Mouse (Mus musculus): ENCODE results near the gene Pccb. TPM values are rescaled to one million over a fixed set of nuclear protein-coding genes. Genes with fewer than 3 reads are reported as not detected.

Gene Pccb
- polyA plus RNA-seq, 1 experiment from 2014 or later, result 19.1 TPM

- no peak for ATAC-seq (ENCODE audit: low FRiP score, low read depth)
- Histone ChIP-seq H3K4me3 (no peak overlapping the region), H3K36me3 (no peaks in the 10 kb centered on the region), H3K4me2 (replicated peaks) (peak overlapping the region; percentile 67; the same call in 1 of the 2 replicates), H3K9ac (replicated peaks) (no peak overlapping the region), H3K27ac (replicated peaks) (no peak overlapping the region), H3K9me3 (no peaks in the 10 kb centered on the region), H3K27me3 (no peaks in the 10 kb centered on the region), H3K4me1 (peaks cover 11% of the 10 kb centered on the region)
- 49% methylated on average over 5 of the region's 5 CpGs for WGBS
These were observed 37.8 kb upstream of the Pccb start for GRCm38 (mm10) chr9:101072506-101072905.

DNA sequence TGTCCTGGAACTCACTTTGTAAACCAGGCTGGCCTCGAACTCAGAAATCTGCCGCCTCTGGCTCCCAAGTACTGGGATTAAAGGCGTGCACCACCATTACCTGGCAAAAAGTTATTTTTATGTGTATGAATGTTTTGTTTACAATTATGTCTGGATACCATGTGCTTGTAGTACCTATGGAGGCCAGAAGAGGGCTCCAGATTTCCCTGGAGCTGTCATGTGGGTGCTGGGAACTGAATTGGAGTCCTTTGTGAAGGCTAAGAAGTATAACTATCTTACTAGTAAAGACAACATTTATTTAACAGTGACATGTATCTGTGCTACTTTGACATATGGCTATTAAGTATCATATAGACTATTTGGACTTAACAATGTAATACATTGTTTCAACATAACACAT is 35.1 kb upstream of the Pccb start:
- H3K36me3 ChIP-seq, result no peaks in the 10 kb centered on the region
- 92% methylated on average over 3 of the region's 3 CpGs for WGBS
- H3K4me2 ChIP-seq (replicated peaks), result no peak overlapping the region
- ATAC-seq (ENCODE audit: low FRiP score, low read depth), result no peak
- H3K27me3 ChIP-seq, result no peaks in the 10 kb centered on the region
- H3K9me3 ChIP-seq, result no peaks in the 10 kb centered on the region
- no peak overlapping the region for H3K4me3 ChIP-seq
- H3K4me1 ChIP-seq, result no peaks in the 10 kb centered on the region; the same call in 1 of the 2 replicates
- no peak overlapping the region for H3K27ac ChIP-seq (replicated peaks)
- no peak overlapping the region for H3K9ac ChIP-seq (replicated peaks)

- 82% methylated on average over 3 of the region's 3 CpGs for WGBS
- no peak overlapping the region for H3K27ac ChIP-seq (replicated peaks)
These were observed 30.4 kb upstream of the Pccb start for GRCm38 (mm10) chr9:101065076-101065602.

DNA sequence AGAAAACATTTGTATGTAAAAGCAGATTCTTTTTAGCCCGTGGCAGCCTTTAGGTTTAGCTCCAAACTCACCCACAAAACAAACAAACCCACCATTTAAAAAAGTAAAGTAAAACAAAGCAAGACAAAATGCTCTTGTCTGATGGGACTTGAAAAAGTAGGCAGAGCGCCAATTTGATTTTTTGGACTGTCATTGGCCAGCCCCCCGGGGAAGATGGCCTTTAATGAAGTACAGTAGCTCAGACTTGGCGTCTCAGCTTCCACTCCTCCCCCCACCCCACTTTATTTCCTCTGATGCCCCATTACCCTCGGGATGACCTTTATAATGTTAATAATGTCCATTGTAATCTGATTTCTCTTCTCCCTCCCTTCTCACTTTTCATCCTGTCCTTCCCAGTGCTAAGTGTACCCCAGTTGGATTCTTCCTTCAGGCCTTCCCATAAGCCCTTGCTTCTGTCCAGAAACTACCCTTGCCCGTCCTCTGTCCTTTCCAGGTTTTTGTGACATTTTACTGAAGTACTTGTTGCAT is 27.6 kb upstream of the Pccb start:
- Histone ChIP-seq H3K4me3 (no peak overlapping the region), H3K36me3 (no peaks in the 10 kb centered on the region), H3K4me1 (no peaks in the 10 kb centered on the region; the same call in 1 of the 2 replicates), H3K4me2 (replicated peaks) (no peak overlapping the region), H3K27ac (replicated peaks) (no peak overlapping the region), H3K9me3 (no peaks in the 10 kb centered on the region), H3K27me3 (no peaks in the 10 kb centered on the region), H3K9ac (replicated peaks) (no peak overlapping the region)
- no peak for ATAC-seq (ENCODE audit: low FRiP score, low read depth)
- WGBS, result 76% methylated on average over 6 of the region's 6 CpGs

More at GRCm38 (mm10) chr9:101065076-101065602, 30.4 kb upstream of the Pccb start:
- no peak for ATAC-seq (ENCODE audit: low FRiP score, low read depth)
- no peak overlapping the region for H3K4me3 ChIP-seq
- no peaks in the 10 kb centered on the region for H3K36me3 ChIP-seq
- no peak overlapping the region for H3K4me2 ChIP-seq (replicated peaks)
- H3K9ac ChIP-seq (replicated peaks), result no peak overlapping the region
- no peaks in the 10 kb centered on the region; the same call in 1 of the 2 replicates for H3K4me1 ChIP-seq
- no peaks in the 10 kb centered on the region for H3K27me3 ChIP-seq
- H3K9me3 ChIP-seq, result no peaks in the 10 kb centered on the region

DNA sequence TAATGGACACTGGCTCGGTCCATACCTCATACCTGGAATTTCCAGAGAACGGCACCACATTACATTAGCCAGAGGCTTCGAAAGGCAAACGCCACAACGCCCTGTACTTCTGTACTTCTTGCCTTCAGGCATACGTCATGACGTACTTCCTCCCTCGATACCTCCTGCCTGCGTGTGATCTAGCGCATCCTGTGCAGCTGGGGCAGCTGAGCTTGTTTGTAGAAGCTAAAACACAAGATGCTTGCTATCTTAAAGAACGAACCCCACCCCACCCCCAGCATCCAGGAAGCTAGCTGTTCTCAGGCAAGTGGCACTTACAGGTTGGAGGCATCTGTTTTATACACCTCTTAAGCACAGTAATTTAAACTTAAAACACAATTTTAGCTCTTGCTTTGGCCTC is 26.3 kb upstream of the Pccb start:
- no peak overlapping the region for H3K4me2 ChIP-seq (replicated peaks)
- no peak for ATAC-seq (ENCODE audit: low FRiP score, low read depth)
- H3K27me3 ChIP-seq, result no peaks in the 10 kb centered on the region
- H3K4me3 ChIP-seq, result no peak overlapping the region
- no peak overlapping the region for H3K27ac ChIP-seq (replicated peaks)
- H3K4me1 ChIP-seq, result no peaks in the 10 kb centered on the region; the same call in 1 of the 2 replicates
- H3K36me3 ChIP-seq, result no peaks in the 10 kb centered on the region
- H3K9ac ChIP-seq (replicated peaks), result no peak overlapping the region
- H3K9me3 ChIP-seq, result no peaks in the 10 kb centered on the region
- WGBS, result 85% methylated on average over 11 of the region's 11 CpGs

DNA sequence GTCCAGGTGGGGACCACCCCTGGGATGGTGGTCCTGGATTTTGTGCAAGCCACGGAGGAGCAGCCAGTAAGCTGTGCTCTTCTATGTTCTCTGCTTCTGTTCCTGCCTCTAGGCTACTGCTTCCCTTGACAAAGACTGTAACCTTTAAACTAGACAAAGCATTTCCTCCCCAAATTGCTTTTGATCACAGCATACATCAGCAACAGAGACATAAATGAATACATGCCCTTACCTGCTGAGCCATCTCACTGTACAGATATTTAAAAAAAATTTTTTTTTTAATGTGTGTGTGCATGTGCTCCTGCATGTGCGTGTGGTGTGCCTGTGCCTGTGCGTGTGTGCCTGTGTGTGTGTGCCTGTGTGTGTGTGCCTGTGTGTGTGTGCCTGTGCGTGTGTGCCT is 22.5 kb upstream of the Pccb start:
- Histone ChIP-seq H3K9me3 (no peaks in the 10 kb centered on the region), H3K4me1 (no peaks in the 10 kb centered on the region), H3K4me2 (replicated peaks) (no peak overlapping the region), H3K27ac (replicated peaks) (no peak overlapping the region), H3K36me3 (no peaks in the 10 kb centered on the region), H3K4me3 (no peak overlapping the region), H3K27me3 (no peaks in the 10 kb centered on the region), H3K9ac (replicated peaks) (no peak overlapping the region)
- no peak for ATAC-seq (ENCODE audit: low FRiP score, low read depth)
- 93% methylated on average over 4 of the region's 4 CpGs for WGBS

- Histone ChIP-seq H3K9ac (replicated peaks) (no peak overlapping the region), H3K4me3 (no peak overlapping the region), H3K36me3 (no peaks in the 10 kb centered on the region), H3K4me2 (replicated peaks) (no peak overlapping the region), H3K4me1 (no peaks in the 10 kb centered on the region), H3K9me3 (no peaks in the 10 kb centered on the region), H3K27me3 (no peaks in the 10 kb centered on the region), H3K27ac (replicated peaks) (no peak overlapping the region)
- 72% methylated on average over 14 of the region's 14 CpGs for WGBS
- ATAC-seq (ENCODE audit: low FRiP score, low read depth), result no peak
These were observed 18.6 kb upstream of the Pccb start for GRCm38 (mm10) chr9:101053279-101053678.

DNA sequence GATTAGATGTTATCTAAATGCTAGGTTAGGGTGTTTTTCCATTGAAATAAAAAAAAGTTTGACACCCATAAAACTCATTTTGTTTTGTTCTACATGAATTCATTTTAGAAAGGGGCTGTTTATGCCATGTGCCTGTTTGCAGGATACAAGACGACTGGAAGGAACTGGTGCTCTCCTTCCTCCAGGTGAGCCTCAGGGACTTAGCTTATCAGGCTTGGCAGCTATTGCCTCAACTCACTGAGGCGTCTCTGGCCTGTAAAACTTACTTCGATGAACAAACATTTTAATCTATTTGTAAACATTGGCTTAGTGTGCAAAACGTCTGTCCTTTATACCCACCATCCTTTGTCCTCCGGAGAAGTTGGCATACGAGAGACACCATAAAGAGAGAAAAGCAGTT is 18.0 kb upstream of the Pccb start:
- Histone ChIP-seq H3K36me3 (no peaks in the 10 kb centered on the region), H3K4me2 (replicated peaks) (no peak overlapping the region), H3K9me3 (no peaks in the 10 kb centered on the region), H3K27me3 (no peaks in the 10 kb centered on the region), H3K4me1 (no peaks in the 10 kb centered on the region), H3K9ac (replicated peaks) (no peak overlapping the region), H3K4me3 (no peak overlapping the region), H3K27ac (replicated peaks) (no peak overlapping the region)
- WGBS, result 65% methylated on average over 6 of the region's 6 CpGs
- no peak for ATAC-seq (ENCODE audit: low FRiP score, low read depth)

- H3K4me3 ChIP-seq, result no peak overlapping the region
- H3K27ac ChIP-seq (replicated peaks), result no peak overlapping the region
- WGBS, result 93% methylated on average over 3 of the region's 3 CpGs
- no peaks in the 10 kb centered on the region for H3K9me3 ChIP-seq
- no peaks in the 10 kb centered on the region for H3K4me1 ChIP-seq
- H3K36me3 ChIP-seq, result no peaks in the 10 kb centered on the region
- no peak overlapping the region for H3K9ac ChIP-seq (replicated peaks)
- H3K27me3 ChIP-seq, result no peaks in the 10 kb centered on the region
- H3K4me2 ChIP-seq (replicated peaks), result no peak overlapping the region
- ATAC-seq (ENCODE audit: low FRiP score, low read depth), result no peak
These were observed 17.3 kb upstream of the Pccb start for GRCm38 (mm10) chr9:101052007-101052406.

DNA sequence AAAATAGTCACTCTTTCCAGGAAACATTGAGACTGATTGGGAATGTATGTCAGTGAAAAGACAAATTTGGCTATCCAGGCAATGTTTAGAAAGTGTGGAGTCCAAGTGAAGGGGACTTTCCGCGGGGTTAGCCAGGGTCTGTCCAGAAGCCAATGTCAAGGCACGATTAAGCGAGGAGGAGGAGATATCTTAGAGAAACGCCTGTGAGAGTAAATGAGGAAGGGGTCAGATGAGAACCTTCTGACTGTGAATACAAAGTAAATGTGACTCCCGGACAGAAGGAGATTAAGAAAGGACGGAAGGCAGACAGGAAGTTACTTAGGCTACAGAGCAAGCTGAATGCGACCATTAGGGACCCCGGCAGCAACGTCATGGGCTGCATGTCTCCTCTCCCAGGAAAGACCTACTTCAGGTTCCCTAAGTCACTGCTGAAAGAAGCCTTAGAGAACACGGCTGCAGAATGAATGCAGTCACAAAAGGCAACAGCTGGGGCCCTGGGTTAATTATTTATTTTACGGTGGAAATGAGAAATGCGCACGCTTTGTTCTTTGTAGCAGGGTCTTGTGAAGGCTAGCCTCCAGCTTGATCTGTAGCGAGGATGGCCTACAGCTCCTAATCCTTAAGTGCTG is 11.1 kb upstream of the Pccb start:
- H3K4me1 ChIP-seq, result no peaks in the 10 kb centered on the region
- no peak overlapping the region for H3K4me2 ChIP-seq (replicated peaks)
- H3K27ac ChIP-seq (replicated peaks), result no peak overlapping the region
- no peaks in the 10 kb centered on the region for H3K36me3 ChIP-seq
- H3K27me3 ChIP-seq, result no peaks in the 10 kb centered on the region
- no peak for ATAC-seq (ENCODE audit: low FRiP score, low read depth)
- H3K9ac ChIP-seq (replicated peaks), result no peak overlapping the region
- no peak overlapping the region for H3K4me3 ChIP-seq
- 66% methylated on average over 15 of the region's 15 CpGs for WGBS
- H3K9me3 ChIP-seq, result no peaks in the 10 kb centered on the region

DNA sequence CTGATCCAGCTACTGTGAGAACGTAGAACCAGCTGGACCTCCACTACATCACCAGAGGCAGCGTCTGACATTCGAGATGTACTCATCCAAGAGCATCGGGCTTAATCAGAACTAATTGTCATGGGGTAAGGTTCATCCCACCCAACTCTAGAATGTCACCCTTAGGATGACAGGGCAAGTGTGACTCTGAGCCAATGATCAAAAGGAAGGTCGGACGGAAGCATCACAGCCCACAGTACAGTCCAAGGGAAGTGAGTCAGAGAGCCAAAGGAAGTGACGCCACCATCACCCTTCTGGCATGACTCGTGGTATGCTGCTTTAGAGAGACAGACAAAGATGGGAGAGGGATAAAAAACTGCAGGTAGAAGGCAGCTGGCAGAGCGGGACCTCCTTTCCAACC is 7.6 kb upstream of the Pccb start:
- no peak overlapping the region for H3K9ac ChIP-seq (replicated peaks)
- no peak for ATAC-seq (ENCODE audit: low FRiP score, low read depth)
- WGBS, result 87% methylated on average over 9 of the region's 9 CpGs

DNA sequence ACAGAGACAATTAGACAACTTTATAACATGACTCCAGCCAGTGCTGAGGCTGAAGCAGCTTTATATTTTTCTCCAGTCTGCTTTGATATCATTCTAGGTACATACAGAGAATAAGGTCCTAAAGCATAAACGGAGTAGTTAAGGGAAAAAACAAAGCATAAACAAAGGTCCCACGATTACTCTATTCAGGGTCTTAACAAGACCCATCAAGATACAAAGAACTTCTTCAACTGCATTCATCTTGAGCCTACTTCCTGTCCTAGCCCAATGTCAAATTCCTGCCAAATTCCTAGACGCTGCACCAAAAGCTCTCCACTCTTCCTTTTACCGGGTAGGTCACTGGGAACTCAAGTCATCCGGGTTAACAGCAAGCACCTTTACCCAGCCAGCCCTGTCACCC is 6.8 kb upstream of the Pccb start:
- WGBS, result 82% methylated on average over 5 of the region's 5 CpGs
- no peaks in the 10 kb centered on the region for H3K9me3 ChIP-seq
- no peaks in the 10 kb centered on the region for H3K4me1 ChIP-seq
- H3K4me2 ChIP-seq (replicated peaks), result no peak overlapping the region
- no peak overlapping the region for H3K4me3 ChIP-seq
- no peak overlapping the region for H3K27ac ChIP-seq (replicated peaks)
- H3K36me3 ChIP-seq, result no peaks in the 10 kb centered on the region
- ATAC-seq (ENCODE audit: low FRiP score, low read depth), result no peak
- no peaks in the 10 kb centered on the region for H3K27me3 ChIP-seq
- no peak overlapping the region for H3K9ac ChIP-seq (replicated peaks)

More for the DNA sequence above, 7.6 kb upstream of the Pccb start:
- H3K4me3 ChIP-seq, result no peak overlapping the region
- H3K9me3 ChIP-seq, result no peaks in the 10 kb centered on the region
- H3K27ac ChIP-seq (replicated peaks), result no peak overlapping the region
- no peaks in the 10 kb centered on the region for H3K36me3 ChIP-seq
- H3K4me2 ChIP-seq (replicated peaks), result no peak overlapping the region
- H3K27me3 ChIP-seq, result no peaks in the 10 kb centered on the region
- no peaks in the 10 kb centered on the region for H3K4me1 ChIP-seq
